8 mouse cellular contexts compared by ENCODE assay signal in genomic region chr17:78199231-78199625, GRCm38 (mm10). TPM values are rescaled to one million over a fixed set of nuclear protein-coding genes. Genes with fewer than 3 reads are reported as not detected.
A peak's percentile ranks its signal among the peaks of the same experiment; 100 is the strongest.
DNase-seq lines count a peak whose midpoint lies in the region; ATAC-seq and TF ChIP-seq lines count a peak whose summit lies in the region.

No protein-coding gene starts in this region.

- no peaks in the 10 kb centered on the region for H3K9me3 ChIP-seq in lung, embryonic 16.5 days (ENCODE audit: control insufficient read depth, low read length)
- no peaks in the 10 kb centered on the region for H3K9me3 ChIP-seq in limb, embryonic 12.5 days

- peak overlapping the region; percentile 68 for H3K9ac ChIP-seq in lung, embryonic 16.5 days (ENCODE audit: low read length)
- H3K9ac ChIP-seq in limb, embryonic 12.5 days (replicated peaks): peak overlapping the region; percentile 77

- peaks cover 30% of the 10 kb centered on the region for H3K27me3 ChIP-seq in lung, embryonic 16.5 days (ENCODE audit: control insufficient read depth, insufficient read depth, low read depth, low read length)
- peaks cover 10% of the 10 kb centered on the region for H3K27me3 ChIP-seq in limb, embryonic 12.5 days
- H3K27me3 ChIP-seq in small intestine, adult 2 months (ENCODE audit: control insufficient read depth, insufficient read depth, low read length): no peaks in the 10 kb centered on the region

- ATAC-seq in CD4-positive, CD25-positive, alpha-beta regulatory T cell, adult 4 months: no peak
- ATAC-seq in lung, embryonic 16.5 days (ENCODE audit: low read depth): no peak
- ATAC-seq in limb, embryonic 12.5 days (ENCODE audit: insufficient number of reproducible peaks, insufficient read depth, low FRiP score, low TSS enrichment, low read depth): no peak

- peak overlapping the region; percentile 86 for H3K4me2 ChIP-seq in lung, embryonic 16.5 days (ENCODE audit: low read depth, low read length)
- H3K4me2 ChIP-seq in limb, embryonic 12.5 days: peak overlapping the region; percentile 88

- H3K27ac ChIP-seq in lung, embryonic 16.5 days (ENCODE audit: low read length): no peak overlapping the region
- H3K27ac ChIP-seq in limb, embryonic 12.5 days: no peak overlapping the region
- no peak overlapping the region for H3K27ac ChIP-seq in small intestine, adult 2 months (ENCODE audit: insufficient read depth, low read depth, low read length)

- TF ChIP-seq CTCF in small intestine, adult 2 months (IDR thresholded peaks at IDR 0.05; ENCODE audit: extremely low read depth, insufficient read length, insufficient replicate concordance, low read depth, low read length): no peak

- H3K4me3 ChIP-seq in lung, embryonic 16.5 days (ENCODE audit: low read length): peak overlapping the region; percentile 71
- H3K4me3 ChIP-seq in limb, embryonic 12.5 days (replicated peaks): peak overlapping the region; percentile 92
- H3K4me3 ChIP-seq in small intestine, adult 2 months (ENCODE audit: low read depth, low read length): peak overlapping the region; percentile 83; the same call in 1 of the 2 replicates

- 8% methylated on average over 7 of the region's 7 CpGs for WGBS in lung, embryonic 16.5 days
- WGBS in limb, embryonic 12.5 days: 5% methylated on average over 7 of the region's 7 CpGs
- WGBS in small intestine, adult 2 months: 18% methylated on average over 7 of the region's 7 CpGs

- no peak for TF ChIP-seq POLR2A in small intestine, adult 2 months (IDR thresholded peaks at IDR 0.05; ENCODE audit: low read depth, low read length)

- no peaks in the 10 kb centered on the region for H3K36me3 ChIP-seq in lung, embryonic 16.5 days (ENCODE audit: control insufficient read depth, insufficient read depth, low read length)
- H3K36me3 ChIP-seq in limb, embryonic 12.5 days: no peaks in the 10 kb centered on the region
- no peaks in the 10 kb centered on the region for H3K36me3 ChIP-seq in small intestine, adult 2 months (ENCODE audit: control insufficient read depth, insufficient read depth, low read length)

- DNase-seq in CD4-positive, CD25-positive, alpha-beta regulatory T cell, adult 2 months (ENCODE audit: low read depth, low spot score): peak; percentile 23
- DNase-seq in lung, postnatal 36 days: no peak
- DNase-seq in adrenal gland, postnatal 14 days: no peak
- no peak for DNase-seq in thymus, postnatal 4 days

- H3K4me1 ChIP-seq in lung, embryonic 16.5 days (replicated peaks; ENCODE audit: control insufficient read depth, insufficient read depth, low read length): peaks cover 12% of the 10 kb centered on the region
- peaks cover 31% of the 10 kb centered on the region for H3K4me1 ChIP-seq in limb, embryonic 12.5 days (replicated peaks)
- peaks cover 12% of the 10 kb centered on the region for H3K4me1 ChIP-seq in small intestine, adult 2 months (ENCODE audit: control insufficient read depth, insufficient read depth, insufficient read length, low read length)

RNA-seq across cellular contexts. Expression of gene Crim1, which starts 0.8 kb away (rescaled TPM):
- 1 to 10 TPM; 7.5 to 7.7 TPM for polyA plus RNA-seq in CD4-positive, CD25-positive, alpha-beta regulatory T cell, adult 4 months (2017; shearing (Covaris generic))
- 4.7 and 5.1 TPM in 2 replicates for polyA plus RNA-seq in lung, embryonic 16.5 days (2015; fragmentation: Nextera tagmentation; extraction: Ambion mirVana)
- polyA plus RNA-seq in limb, embryonic 12.5 days (2016; fragmentation: Nextera tagmentation; extraction: Ambion mirVana): 5.5 and 5.6 TPM in 2 replicates
- 12.9 and 36.1 TPM in 2 replicates for polyA plus RNA-seq in small intestine, adult 2 months (2012; rRNA removed)
- total RNA-seq in adrenal gland, postnatal 14 days (2021): 31.4 and 36.7 TPM in 2 replicates
